Mouse (Mus musculus) right cerebral cortex, adult 18-20 months (tissue): Measurements from ENCODE around the gene Wnt11.

Experiments used
- DNase-seq: peaks from one replicate; pipeline ENCODE4 v3.0.0; 2022; ENCODE audit warnings: mixed read lengths

Wnt11 gene

DNA sequence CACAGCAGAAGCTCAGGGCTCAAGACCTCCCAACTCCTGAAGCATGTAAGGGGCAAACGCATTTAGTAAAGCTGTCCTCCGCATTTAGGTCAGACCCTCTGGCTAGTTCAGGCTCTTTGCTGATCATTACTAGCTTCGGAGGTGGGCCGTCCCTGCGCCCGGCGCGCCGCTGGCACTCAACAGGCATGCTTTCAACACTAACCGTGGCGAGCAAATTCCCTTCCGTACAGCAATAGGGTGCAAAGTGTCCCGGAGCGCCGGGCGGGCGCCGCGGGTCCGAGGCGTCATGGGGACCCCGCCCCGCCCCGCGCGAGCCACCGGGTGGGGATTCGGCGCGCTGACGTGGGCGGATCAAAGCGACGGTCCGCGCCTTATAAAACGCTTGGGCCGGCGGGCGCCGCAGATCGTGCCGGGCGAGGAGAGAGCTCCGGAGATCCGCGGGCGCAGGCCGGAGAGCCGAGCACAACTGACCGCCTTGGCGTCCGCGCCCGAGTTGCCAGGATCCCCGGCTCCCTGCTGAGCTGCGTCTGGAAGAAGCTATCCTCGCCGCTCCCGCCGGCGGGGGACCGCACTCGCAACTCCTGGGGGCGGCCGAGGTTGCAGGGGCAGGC is at the start of gene Wnt11:
Gene Wnt11 (plus strand): TSS at position 402 of the 611 bp plus-strand sequence.
- no peak for DNase-seq

DNA sequence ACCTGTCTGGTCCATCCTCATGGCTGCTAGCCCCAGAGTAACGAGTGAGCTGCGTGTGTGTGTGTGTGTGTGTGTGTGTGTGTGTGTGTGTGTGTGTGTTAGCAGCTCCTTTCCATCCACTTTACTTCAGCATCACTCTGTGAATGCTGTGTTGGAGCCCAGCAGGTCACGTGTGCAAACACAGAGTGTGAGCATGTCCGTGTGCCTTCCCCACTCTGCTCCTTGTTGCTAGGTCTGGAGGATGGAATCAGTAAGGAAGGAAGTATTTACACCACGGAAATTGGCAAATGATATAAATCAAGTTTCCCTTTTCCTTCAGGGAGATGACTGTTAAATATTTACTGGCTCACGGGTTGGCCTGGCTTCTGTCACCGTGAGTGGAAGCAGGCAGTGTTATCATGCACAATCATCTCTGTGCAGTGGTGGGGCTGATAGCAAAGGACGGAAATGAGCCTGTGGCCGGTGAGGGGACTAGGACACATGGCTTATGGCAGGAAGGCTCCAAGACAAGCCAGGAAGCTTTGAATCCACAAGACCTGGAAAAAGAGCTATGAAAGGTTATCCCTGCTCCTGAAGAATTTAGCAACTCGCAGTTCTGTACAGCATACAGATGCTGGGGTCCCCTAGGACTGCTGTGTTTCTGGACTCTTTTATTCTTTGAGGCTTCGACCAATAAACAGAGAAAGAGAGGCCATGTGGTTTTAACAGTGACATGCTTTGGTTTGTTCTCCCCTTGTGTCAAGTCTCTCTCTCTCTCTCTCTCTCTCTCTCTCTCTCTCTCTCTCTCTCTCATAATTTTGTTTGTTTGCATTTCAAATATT is 47.9 kb upstream of the Wnt11 start:
- DNase-seq = no peak

DNA sequence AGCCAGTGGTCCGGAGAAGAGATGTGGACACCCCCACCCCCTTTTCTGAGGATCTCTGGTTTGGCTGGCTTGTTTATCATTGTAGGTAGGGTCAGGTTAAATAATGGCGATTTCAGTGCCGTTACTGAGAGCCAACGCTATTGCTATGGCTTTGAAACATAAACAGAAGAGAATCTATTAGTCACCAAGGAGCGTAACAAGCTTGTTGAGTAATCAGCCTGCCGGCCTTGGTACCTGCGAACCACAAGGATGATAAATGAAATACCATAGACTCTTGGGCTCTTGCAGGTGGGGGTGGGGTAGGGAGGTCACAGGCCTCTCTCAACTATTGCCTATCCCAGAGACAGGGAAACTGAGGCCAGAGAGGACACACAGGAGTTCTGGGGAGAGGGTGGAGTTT is 46.2 kb upstream of the Wnt11 start:
- no peak for DNase-seq

DNA sequence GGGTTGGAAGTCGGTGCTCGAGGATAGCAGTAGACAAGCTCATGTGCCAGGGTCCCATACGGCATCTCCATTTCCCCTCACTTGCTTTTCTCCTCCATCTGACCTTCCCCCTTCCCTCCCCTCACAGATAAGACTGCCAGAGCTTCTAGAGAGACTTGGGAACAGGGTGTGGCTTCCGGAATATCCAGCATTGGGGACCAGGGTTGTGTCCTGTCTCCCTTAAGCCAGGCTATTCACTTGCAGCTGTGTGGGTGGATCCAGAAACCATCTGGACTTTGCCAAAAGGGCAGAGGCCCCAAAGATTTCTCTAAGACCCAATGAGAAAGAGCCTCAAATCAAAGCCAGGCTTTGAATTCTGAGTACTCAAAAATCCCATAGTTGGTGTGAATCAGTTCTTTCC is 45.8 kb upstream of the Wnt11 start:
- no peak for DNase-seq

DNA sequence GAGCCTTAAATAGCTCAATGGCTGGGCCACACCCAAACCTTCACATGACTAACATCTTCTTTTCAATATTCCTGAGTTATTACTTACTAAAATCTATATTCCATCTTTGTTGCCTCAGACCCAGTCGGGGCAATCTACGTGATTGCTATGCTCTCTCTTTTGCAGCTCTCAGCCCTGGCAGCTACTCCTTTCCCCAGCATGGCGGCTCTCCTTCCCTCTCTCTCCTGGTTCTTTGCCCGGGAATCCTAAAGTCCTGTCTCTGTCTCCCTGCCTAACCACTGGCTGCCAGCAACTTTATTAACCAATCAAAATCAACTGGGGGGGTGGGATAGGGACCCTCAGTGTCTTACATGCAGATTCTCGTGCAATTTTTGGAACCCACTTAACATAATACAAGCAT is 43.0 kb upstream of the Wnt11 start:
- DNase-seq = no peak

DNA sequence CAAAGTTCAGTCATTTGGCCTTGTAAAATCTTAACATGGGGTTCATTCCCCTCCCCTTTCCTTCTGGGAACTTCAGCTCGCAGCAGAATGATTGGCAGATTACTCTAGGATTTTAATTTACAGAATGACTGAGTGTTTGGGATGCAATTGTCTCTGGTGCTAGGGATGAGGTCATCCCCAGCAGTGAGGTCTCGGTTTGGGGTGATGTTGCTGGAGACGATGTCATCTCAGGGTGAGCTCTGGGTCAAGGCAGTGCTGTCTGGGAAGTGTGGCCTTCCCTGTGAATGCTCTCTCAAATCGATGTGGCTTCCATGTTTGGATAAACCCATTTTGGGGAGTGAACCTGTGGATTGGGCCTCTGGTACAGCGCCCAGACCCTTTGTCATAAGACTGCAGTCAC is 41.1 kb upstream of the Wnt11 start:
- DNase-seq = no peak

DNA sequence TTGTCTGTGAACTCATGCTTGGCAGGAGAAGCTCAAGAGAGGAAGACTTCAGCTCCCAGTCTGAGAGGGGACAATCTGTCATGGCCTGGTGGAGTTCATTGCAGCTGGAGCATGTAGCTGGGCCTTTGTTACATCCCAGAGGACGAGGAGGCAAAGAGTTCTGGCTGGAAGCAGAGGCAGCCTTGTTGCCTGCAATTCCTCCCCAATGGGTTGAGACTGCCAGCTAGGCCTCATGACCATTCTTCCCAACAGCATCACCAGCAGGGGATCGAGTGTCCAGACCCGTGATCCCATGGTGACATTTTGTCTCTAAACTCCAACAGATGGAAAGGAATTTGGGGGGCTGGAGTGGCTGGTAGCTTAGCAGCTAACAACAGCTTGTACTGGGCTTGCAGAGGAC is 40.5 kb upstream of the Wnt11 start:
- DNase-seq = no peak

DNA sequence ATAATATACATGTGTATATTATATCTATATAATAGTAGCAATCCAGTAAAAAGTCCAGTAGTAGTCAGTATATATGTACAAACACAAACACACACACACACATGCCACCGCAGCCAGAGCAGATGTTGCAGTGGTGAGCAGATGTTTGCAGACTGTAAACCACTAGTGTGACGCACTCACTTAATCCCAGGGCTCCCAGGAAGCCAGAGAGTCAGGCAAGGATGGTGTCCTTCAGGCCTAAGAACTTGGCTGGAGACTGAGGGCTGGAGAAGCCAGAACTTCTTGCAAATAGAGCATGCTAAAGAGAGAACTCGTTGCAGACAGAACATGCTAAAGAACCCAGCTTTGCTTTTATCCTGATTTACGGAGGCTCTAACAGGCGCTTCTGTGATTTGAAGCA is 39.3 kb upstream of the Wnt11 start:
- no peak for DNase-seq

DNA sequence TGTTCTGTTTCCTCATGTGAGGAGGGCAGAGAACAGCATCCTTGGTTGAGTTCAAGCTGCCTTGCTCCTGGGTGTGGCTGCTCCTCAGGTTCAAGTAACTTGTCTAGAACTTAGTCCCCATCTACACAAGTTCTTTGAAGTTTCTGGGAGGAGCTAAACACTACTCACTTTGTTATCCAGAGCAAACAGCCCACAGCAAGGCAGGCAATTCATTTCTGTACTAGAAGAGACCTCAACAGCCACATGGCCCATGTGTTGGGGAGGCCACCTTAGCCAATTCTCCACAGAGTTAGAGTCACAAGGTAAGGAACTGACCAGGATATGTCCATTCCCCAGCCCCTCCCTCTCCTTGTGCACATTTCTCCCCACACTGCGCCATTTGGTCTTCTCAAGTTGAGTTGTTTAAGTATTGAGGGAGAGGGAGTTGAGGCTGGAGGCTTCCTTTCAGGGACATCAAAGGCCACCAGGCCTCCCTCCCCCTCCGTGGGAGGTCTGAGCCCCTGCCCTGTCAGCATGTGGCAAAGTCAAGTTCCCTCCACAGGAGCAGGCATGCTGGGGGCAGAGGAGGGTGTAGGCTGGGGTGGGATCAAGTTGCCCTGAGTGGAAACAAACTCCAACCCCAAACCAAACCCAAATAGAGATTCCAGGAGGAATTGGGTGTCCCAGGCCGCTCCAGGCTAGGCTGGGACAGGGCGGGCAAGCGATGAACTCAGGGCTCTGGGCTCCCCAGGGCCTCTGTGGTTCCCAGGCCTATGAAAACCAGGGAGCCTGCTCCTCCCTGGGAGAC is 37.4 kb upstream of the Wnt11 start:
- no peak for DNase-seq

DNA sequence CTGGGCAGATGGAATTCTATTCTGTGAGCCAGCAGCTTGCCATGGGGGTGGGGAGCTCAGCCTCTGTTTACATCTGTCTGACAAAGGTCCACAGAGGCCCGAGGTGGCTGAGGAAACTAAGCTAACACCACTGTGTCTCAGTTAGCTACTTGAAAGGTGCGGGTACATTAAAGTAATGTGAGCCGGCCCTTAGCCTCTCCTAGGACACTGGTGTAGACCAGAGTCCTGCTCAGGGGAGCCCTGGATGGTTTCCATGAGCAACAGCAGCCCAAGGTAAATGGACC is 36.8 kb upstream of the Wnt11 start:
- DNase-seq = no peak

DNA sequence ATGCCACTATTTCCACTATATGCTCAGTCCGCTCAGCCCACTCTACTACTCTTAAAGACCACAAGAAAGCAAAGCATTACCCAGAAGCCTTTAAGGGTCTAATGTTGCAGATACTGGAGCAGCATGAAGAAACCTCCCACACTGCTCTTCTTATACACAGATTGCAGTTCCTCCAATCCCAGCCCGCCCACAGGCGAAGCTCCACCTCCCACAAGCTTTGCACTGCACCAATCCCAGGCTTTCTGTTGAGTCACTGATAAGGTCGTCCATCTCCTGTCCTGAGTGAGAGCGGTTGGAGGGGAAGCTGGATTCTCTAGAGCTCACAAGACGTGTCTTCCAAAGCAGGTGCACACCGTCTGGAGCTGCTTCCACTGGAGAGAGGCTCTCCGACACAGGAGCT is 34.5 kb upstream of the Wnt11 start:
- peak; percentile 56 for DNase-seq

DNA sequence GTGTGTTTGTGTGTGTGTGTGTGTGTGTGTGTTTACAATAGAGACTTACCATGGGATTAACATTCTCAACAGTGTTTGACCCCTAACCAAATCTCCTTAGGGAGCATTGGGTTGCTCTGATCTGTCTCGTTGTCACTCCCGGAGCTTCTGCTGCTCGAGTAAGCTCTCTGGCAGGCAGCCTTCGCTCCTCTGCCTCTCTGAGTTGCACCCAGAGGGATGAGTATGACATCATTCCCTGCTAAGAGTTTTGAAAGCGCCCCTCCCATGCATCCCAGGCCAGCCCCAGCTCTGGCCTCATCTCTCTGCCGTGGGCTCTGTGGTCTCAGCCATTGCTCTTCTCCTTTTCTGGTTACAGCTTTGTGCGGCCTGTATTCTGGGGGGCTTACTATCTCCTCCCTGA is 33.8 kb upstream of the Wnt11 start:
- DNase-seq = no peak

DNA sequence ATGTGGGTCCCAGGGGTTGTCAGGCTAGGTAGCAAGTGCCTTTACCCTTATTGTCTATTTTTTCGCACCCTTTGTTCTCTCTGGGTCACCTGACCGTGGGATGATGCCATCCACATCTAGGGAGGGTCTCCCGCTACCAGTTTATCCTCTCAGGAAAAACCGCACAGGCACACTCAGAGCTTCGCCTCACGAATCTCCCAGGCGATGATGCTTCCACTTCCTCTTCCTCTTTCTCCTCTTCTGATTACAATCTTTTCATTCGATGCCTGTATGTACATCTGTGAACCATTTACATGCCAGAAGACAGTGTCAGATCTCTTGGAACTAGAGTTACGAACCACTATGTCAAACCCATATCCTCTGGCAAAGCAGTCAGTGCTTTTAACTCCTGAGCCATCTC is 31.7 kb upstream of the Wnt11 start:
- no peak for DNase-seq

DNA sequence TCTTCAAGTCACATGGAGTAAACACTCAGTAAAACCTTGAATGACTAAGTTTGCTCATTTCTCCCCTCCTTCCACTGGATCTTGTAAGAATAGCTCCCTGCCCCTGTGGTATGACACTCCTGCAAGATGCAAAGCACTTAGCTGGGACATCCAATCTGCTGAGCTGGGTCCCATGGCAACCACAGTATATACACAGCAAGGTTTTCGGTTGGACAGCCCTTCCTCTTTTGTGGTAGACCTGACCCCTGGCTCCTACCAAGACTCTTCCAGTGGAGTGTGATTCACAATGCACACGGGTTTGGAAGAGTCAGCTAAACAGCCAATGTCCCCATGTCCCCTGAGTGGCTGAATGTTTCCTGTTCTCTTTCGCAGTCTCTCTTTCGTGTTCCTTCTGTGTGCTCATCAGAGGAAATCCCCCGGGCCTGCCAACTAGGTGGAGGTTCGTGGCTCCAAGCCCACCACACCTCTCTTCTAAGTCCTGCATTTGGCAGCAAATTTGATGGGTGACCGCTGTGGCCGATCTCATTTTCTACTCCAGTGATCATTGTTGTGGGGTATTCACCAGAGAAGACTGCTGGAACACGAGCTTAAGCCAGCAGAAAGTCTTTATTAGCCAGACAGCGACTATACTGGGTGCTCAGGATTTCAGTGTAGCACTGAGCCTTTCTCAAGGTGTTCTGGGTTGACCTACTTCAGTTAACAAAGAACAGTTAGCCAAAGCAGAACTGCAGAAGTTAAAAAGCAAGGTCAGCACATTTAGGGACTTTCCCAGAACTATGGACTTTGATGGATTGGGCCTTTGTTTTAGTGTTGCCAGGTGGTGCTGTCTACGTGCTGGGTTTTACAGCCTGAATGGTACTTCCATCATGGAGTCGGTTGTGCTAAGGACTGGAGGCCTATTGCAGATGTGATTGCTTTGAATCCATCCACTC is 29.8 kb upstream of the Wnt11 start:
- DNase-seq = no peak

DNA sequence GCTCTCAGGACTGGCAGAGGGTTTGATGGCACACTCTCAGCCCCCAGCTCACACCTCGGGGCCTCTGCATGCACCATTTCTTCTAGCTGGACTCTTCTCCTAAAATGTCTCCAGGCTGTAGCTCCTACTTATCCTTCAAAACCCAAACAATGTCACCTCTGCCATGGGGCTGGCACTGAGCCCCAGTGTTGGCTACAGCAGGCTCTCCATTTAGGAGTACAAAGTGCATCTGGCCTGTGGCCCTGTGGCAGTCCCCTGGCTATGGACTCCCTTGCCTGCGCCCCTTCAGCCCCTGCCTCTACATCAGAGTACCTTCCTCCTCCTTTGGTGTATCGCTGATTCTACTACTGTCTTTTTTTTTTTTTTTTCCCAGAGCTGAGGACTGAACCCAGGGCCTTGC is 28.0 kb upstream of the Wnt11 start:
- no peak for DNase-seq

DNA sequence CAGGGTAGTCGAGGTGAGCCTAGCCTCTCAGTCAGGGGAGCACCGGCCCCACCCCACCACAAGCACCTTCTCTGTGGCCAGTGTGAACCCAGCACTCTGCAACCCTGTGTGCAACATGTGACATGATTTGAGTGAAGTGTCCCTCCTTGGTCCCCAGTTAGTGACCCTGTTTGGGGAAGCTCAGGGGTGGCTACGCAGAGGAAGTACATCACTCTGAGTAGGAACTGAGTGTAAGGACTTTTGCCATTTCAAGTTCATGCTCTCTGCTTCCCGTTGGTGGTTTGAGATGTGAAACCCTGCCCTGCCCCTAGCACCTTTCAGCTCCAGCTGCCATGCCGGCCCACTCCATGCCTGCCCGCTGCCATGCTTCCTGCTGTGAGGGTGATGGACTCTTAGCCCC is 25.5 kb upstream of the Wnt11 start:
- no peak for DNase-seq

DNA sequence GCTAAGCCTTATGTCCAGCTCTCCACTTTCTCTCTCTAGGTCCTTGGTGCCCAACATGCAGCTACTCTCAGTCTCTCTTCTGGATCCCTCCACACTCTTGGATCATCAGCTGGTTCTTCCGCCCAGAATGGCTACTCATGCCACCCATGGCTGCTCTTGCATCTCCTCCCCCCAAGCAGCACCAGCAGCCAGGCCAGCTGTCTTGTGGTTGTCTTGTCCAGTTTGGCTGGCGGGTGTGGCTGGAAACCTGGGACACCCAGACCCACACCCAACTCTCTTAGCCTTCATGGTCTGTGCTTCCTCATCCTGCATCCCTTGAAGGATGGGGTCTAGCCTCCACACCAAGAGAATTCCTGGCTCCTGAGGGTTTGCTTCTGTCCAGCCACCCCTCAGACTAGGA is 24.3 kb upstream of the Wnt11 start:
- no peak for DNase-seq

DNA sequence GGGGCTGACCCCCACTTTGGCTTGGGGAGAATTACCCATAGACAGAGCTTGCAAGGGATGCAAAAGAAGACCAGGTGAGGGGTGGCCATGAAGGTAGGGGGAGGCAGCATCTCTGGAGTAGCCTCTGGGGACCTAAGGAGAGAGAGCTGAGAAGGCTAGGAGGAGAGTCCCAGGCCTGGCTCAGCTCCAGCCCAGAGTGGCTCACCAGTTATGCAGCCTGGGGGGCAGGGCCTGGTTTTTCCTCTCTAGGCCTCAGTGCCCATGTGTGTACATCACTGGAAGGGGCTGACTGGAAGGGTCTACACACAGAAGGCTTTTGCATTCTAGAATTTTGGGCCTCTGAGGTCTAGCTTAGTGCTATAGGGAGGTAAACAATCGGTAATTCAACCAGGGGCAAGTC is 14.4 kb upstream of the Wnt11 start:
- DNase-seq = no peak

DNA sequence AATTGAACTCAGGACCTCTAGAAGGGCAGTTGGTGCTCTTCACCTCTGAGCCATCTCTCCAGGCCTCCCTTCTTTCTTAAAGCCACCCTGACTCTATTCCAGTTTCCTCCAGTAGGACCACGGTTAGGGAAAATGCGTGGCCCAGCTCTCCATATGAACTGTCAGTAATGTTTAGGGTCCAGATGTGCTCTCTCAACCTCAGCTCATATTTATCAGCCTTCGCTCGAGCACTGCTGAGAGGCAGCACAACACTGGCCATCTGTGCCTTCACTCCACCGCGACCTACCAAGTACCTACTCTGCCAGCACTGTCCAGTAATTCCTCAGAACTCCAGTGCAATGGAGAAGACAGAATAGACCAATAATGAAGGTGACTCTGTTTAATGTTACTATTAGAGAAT is 12.0 kb upstream of the Wnt11 start:
- DNase-seq = no peak

DNA sequence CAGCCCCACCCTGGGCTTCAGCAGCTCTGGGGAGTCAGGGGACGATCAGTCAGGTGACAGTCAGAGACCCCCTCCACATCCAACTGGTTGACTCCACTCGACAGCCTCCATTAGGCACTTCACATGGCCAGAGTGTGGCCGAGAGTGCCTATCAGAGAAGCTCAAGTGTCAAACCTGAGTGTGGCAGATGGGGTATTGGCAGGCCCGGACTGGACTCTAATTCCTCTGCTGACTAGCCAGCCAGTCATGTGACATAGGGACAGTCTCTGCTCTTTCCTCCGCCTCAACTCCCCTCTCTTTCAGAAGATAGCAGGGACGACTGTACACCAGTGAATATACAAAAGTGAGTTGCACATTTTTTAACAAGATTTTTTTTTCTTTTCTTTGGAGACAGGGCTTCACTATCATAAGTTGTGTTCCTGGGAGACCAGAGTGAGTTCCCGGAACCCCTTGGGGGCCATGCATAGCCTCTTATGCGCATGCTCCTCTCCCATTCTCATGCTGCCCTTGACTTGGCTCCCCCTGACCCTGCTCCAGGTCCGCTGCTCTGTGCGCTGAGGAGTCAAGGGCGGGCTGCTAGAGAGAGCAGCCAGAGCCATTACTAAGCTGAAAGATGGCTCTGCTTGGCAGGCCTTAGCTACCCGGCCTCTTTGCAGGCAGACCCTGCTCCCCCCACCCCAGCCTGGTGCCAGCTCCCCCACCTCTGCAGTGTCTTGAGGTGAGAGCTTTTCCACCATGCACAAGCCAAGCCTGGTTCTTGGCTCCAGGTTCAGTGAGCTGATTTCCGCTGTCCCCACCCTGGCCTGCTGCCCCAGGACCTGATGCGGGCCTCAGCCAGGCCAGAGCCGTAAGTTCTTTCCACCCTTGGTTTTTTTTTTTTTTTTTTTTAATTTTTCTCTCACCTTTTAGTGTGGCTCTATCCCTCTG is 10.8 kb upstream of the Wnt11 start:
- DNase-seq = no peak

DNA sequence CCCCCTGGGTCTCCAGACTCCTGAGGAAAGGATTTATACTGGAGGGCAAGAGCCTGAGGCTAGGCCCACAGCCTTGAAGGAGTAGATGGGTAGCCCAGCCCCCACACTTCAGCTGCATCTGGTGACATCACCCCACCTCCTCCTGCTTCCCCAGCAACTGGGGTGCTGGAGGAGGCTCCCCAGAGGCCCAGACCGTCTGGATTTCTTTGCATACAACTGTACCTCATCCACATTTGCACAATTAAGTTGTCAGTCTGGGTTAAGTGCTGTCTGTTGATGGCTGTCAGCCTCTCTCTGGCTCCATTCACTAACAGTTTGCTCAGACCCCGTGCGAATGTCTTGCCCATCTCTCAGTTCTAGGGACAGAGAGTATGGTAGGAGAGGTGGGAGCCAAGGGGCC is 6.9 kb upstream of the Wnt11 start:
- no peak for DNase-seq

DNA sequence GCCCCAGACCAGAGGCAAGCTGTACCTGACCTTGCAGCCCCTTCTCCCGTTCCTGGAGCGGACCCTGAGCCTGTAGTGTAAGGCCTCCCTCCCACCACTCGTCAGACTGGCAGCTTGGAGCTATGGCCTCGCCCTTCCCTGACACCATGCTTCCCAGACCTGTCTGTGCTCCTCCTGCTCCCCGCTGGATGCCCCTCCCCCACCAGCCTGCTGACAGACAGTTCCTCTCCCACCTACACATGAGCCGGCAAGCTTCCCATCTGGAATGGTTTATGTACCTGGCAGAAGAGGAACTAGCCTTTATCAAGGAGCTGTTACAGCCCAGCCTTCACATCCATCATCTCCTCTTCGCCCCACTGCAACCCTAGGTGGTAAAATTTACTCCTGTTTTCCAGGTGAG is 6.0 kb upstream of the Wnt11 start:
- DNase-seq = peak; percentile 20
